Mouse (Mus musculus) liver, postnatal 0 days (tissue): ENCODE measurements around the gene Mum1. TPM values are rescaled to one million over a fixed set of nuclear protein-coding genes. Genes with fewer than 3 reads are reported as not detected.
"Not testable (repeated sequence)": the region's sequence is repeated elsewhere in the genome, so short reads cannot be mapped to it uniquely, and the experiment has no call there.

Experiments used
- ATAC-seq: fragments of 200-750 bp; cut with Nextera tagmentation; 2 replicates; pipeline ENCODE4 v1.8.0; 2017; ENCODE audit warnings: mild to moderate bottlenecking, moderate library complexity
- DNase-seq: peaks from one replicate; pipeline ENCODE4 v3.0.0-alpha.2; 2016
- H3K27ac ChIP-seq: fragments of 300-500 bp; sonication (generic); 2 replicates; pipeline ENCODE4 v1.5.1; 2014; ENCODE audit warnings: antibody characterized with exemption, moderate library complexity, mild to moderate bottlenecking, low read depth
- H3K27me3 ChIP-seq: fragments of 300-500 bp; sonication (generic); 2 replicates; pipeline ENCODE4 v1.6.1; 2014; ENCODE audit warnings: low read length, control low read depth, mixed read lengths; ENCODE audit not compliant: insufficient read depth
- H3K36me3 ChIP-seq: fragments of 300-500 bp; sonication (generic); replicated peaks from 2 replicates; pipeline ENCODE4 v1.6.1; 2014; ENCODE audit warnings: mild to moderate bottlenecking, control low read depth, low read length, moderate library complexity, mixed read lengths; ENCODE audit not compliant: insufficient read depth
- H3K4me1 ChIP-seq: fragments of 300-500 bp; sonication (generic); 2 replicates; pipeline ENCODE4 v1.6.1; 2014; ENCODE audit warnings: antibody characterized with exemption, mild to moderate bottlenecking, control low read depth; ENCODE audit not compliant: insufficient read depth
- H3K4me2 ChIP-seq: fragments of 300-500 bp; sonication (generic); 2 replicates; pipeline ENCODE4 v1.6.1; 2014; ENCODE audit warnings: low read depth, mild to moderate bottlenecking, low read length, moderate library complexity, mixed read lengths
- H3K4me3 ChIP-seq: fragments of 300-500 bp; sonication (generic); 2 replicates; pipeline ENCODE4 v1.5.1; 2014; ENCODE audit warnings: low read depth, low read length
- H3K9ac ChIP-seq: fragments of 300-500 bp; sonication (generic); replicated peaks from 2 replicates; pipeline ENCODE4 v1.6.1; 2014; ENCODE audit warnings: mild to moderate bottlenecking, moderate library complexity
- H3K9me3 ChIP-seq: fragments of 300-500 bp; sonication (generic); 2 replicates; pipeline ENCODE4 v1.6.1; 2016; ENCODE audit warnings: mild to moderate bottlenecking, control low read depth, low read length, mixed read lengths
- CTCF ChIP-seq: sonication (generic); IDR thresholded peaks from 2 replicates; pipeline ENCODE4 v1.5.1; 2016; ENCODE audit warnings: antibody characterized with exemption, low read depth
- EP300 ChIP-seq: IDR thresholded peaks from 2 replicates; pipeline ENCODE4 v1.6.1; 2016; ENCODE audit warnings: antibody characterized with exemption, low read depth, mild to moderate bottlenecking
- WGBS: fragments of 180-500 bp; shearing (Covaris S2); extraction: QIAGEN DNeasy Blood & Tissue Kit; methylation state at CpG from one replicate; pipeline ENCODE4 v1.1.7; 2014; ENCODE audit not compliant: insufficient replicate concordance; 5-methylcytosine and 5-hydroxymethylcytosine counted together
- polyA plus RNA-seq: library from polyadenylated mRNA; unstranded; fragments of >200 nt; fragmentation: Nextera tagmentation; extraction: Ambion mirVana; gene quantifications from 2 replicates; pipeline ENCODE4 v1.2.1, GENCODE M21; 2015

Gene Mum1
- polyA plus RNA-seq, 1 experiment from 2014 or later, result 13.3 TPM

- Histone ChIP-seq H3K27me3 (no peaks in the 10 kb centered on the region), H3K9me3 (no peaks in the 10 kb centered on the region), H3K4me2 (no peak overlapping the region), H3K27ac (no peak overlapping the region), H3K4me3 (no peak overlapping the region), H3K36me3 (no peaks in the 10 kb centered on the region), H3K4me1 (no peaks in the 10 kb centered on the region; the same call in 1 of the 2 replicates), H3K9ac (no peak overlapping the region)
- no peak for ATAC-seq
- TF ChIP-seq EP300, result no peak
- no peak for TF ChIP-seq CTCF
- 70% methylated on average over 5 of the region's 9 CpGs for WGBS
- no peak for DNase-seq
These were observed 5.6 kb upstream of the Mum1 start for GRCm38 (mm10) chr10:80220676-80221075.

GRCm38 (mm10) chr10:80223137-80223536 is 3.1 kb upstream of the Mum1 start:
- not testable (repeated sequence) for DNase-seq, H3K9ac ChIP-seq, ATAC-seq, H3K4me3 ChIP-seq, H3K27me3 ChIP-seq, H3K27ac ChIP-seq, H3K36me3 ChIP-seq, H3K4me1 ChIP-seq, H3K4me2 ChIP-seq, H3K9me3 ChIP-seq
- WGBS, result 26% methylated on average over 2 of the region's 2 CpGs

- DNase-seq (no peak), ATAC-seq (no peak)
- Histone ChIP-seq H3K9ac (peak overlapping the region; percentile 49; the same call in 1 of the 2 replicates), H3K9me3 (no peaks in the 10 kb centered on the region), H3K4me1 (peaks cover 10% of the 10 kb centered on the region), H3K36me3 (peaks cover 25% of the 10 kb centered on the region), H3K4me3 (peak overlapping the region; percentile 84), H3K4me2 (peak overlapping the region; percentile 99), H3K27ac (peak overlapping the region; percentile 69; the same call in 1 of the 2 replicates), H3K27me3 (no peaks in the 10 kb centered on the region)
- TF ChIP-seq CTCF (no peak), EP300 (no peak)
- under 1% methylated on average over 14 of the region's 14 CpGs for WGBS
These were observed 191 bp upstream of the Mum1 start for GRCm38 (mm10) chr10:80226071-80226415.

GRCm38 (mm10) chr10:80227166-80227539 is 919 bp downstream of the Mum1 start:
- TF ChIP-seq CTCF, result no peak
- no peak for TF ChIP-seq EP300
- Histone ChIP-seq H3K9ac (peak overlapping the region; percentile 83), H3K36me3 (peaks cover 34% of the 10 kb centered on the region), H3K4me3 (peak overlapping the region; percentile 84), H3K27me3 (no peaks in the 10 kb centered on the region), H3K9me3 (no peaks in the 10 kb centered on the region), H3K27ac (no peak overlapping the region), H3K4me2 (peak overlapping the region; percentile 99), H3K4me1 (peaks cover 10% of the 10 kb centered on the region)
- DNase-seq, result no peak
- ATAC-seq, result no peak
- WGBS, result 7% methylated on average over 10 of the region's 10 CpGs

- no peak overlapping the region for H3K27ac ChIP-seq
- peaks cover 43% of the 10 kb centered on the region for H3K36me3 ChIP-seq
- WGBS, result 73% methylated on average over 15 of the region's 15 CpGs
These were observed 1.9 kb downstream of the Mum1 start for GRCm38 (mm10) chr10:80227877-80228775.

GRCm38 (mm10) chr10:80236145-80236825 is 10.1 kb downstream of the Mum1 start:
- no peaks in the 10 kb centered on the region for H3K27me3 ChIP-seq
- H3K36me3 ChIP-seq, result peaks cover 84% of the 10 kb centered on the region
- no peak overlapping the region for H3K4me2 ChIP-seq
- DNase-seq, result no peak
- no peak for TF ChIP-seq EP300
- TF ChIP-seq CTCF, result no peak
- no peak overlapping the region for H3K4me3 ChIP-seq
- H3K9me3 ChIP-seq, result no peaks in the 10 kb centered on the region
- WGBS, result 86% methylated on average over 13 of the region's 13 CpGs
- no peak overlapping the region for H3K27ac ChIP-seq
- H3K9ac ChIP-seq, result no peak overlapping the region
- peak; percentile 33; the same call in 1 of the 2 replicates for ATAC-seq
- H3K4me1 ChIP-seq, result no peaks in the 10 kb centered on the region

More at GRCm38 (mm10) chr10:80227877-80228775, 1.9 kb downstream of the Mum1 start:
- no peaks in the 10 kb centered on the region for H3K9me3 ChIP-seq
- no peak for ATAC-seq
- H3K27me3 ChIP-seq, result no peaks in the 10 kb centered on the region
- peak overlapping the region; percentile 83; the same call in 1 of the 2 replicates for H3K9ac ChIP-seq
- H3K4me3 ChIP-seq, result peak overlapping the region; percentile 84; the same call in 1 of the 2 replicates
- TF ChIP-seq EP300 (no peak), CTCF (no peak)
- DNase-seq, result no peak
- H3K4me2 ChIP-seq, result peak overlapping the region; percentile 99
- H3K4me1 ChIP-seq, result peaks cover 10% of the 10 kb centered on the region
